Mouse (Mus musculus) cerebellum, adult 2 months (tissue): Measurements from ENCODE around the gene Wdr59.

ENCODE experiments used
- CTCF ChIP-seq: fragments of 200-500 bp; IDR thresholded peaks from 2 replicates; pipeline ENCODE4 v1.5.1; 2011; ENCODE audit warnings: low read depth, mild to moderate bottlenecking, control low read depth, low read length, moderate library complexity, borderline replicate concordance; ENCODE audit not compliant: insufficient read depth
- POLR2A ChIP-seq: fragments of 200-500 bp; IDR thresholded peaks from 2 replicates; pipeline ENCODE4 v1.6.1; 2011; ENCODE audit warnings: low read length, control low read depth, borderline replicate concordance; ENCODE audit not compliant: insufficient read depth

- TF ChIP-seq POLR2A = no peak
- no peak for TF ChIP-seq CTCF
Observed at GRCm38 (mm10) chr8:111444245-111444644, 77.6 kb downstream of the Wdr59 start.
